Mouse (Mus musculus): ENCODE measurements around the gene Ccdc9b. TPM values are rescaled to one million over a fixed set of nuclear protein-coding genes. Genes with fewer than 3 reads are reported as not detected.

The Ccdc9b gene
- 1.2 and 1.4 TPM in 2 replicates for polyA plus RNA-seq (2015; fragmentation: Nextera tagmentation; extraction: Ambion mirVana)

- peak within 1 kb of the TSS; percentile 66 for H3K9ac ChIP-seq
- no peaks in the 10 kb centered on the region for H3K9me3 ChIP-seq
- WGBS = 3% methylated on average over 29 of the region's 29 CpGs
- peak within 1 kb of the TSS; percentile 51 for H3K4me2 ChIP-seq
- peaks cover 51% of the 10 kb centered on the region for H3K4me1 ChIP-seq (replicated peaks)
- H3K27ac ChIP-seq (replicated peaks) = peak within 1 kb of the TSS; percentile 98
- H3K4me3 ChIP-seq = peak within 1 kb of the TSS; percentile 19
- no peaks in the 10 kb centered on the region for H3K36me3 ChIP-seq
- peak; percentile 80 for ATAC-seq (ENCODE audit: low read depth)
- peaks cover 10% of the 10 kb centered on the region; the same call in 1 of the 2 replicates for H3K27me3 ChIP-seq
Measured at GRCm38 (mm10) chr2:118761906-118762783, at the start of gene Ccdc9b. Ccdc9b (minus strand) TSS chr2:118762661.

GRCm38 (mm10) chr2:118810861-118811260, 48.4 kb upstream of the Ccdc9b start:
- Histone ChIP-seq H3K4me2 (no peak overlapping the region), H3K4me3 (no peak overlapping the region), H3K9me3 (no peaks in the 10 kb centered on the region), H3K27ac (replicated peaks) (no peak overlapping the region), H3K36me3 (no peaks in the 10 kb centered on the region), H3K9ac (no peak overlapping the region), H3K4me1 (replicated peaks) (peaks cover 13% of the 10 kb centered on the region), H3K27me3 (no peaks in the 10 kb centered on the region)
- ATAC-seq (ENCODE audit: low read depth) = no peak
- WGBS = 32% methylated on average over 2 of the region's 2 CpGs

- H3K36me3 ChIP-seq = no peaks in the 10 kb centered on the region
- no peak overlapping the region for H3K4me2 ChIP-seq
- H3K4me1 ChIP-seq (replicated peaks) = no peaks in the 10 kb centered on the region
- no peaks in the 10 kb centered on the region for H3K9me3 ChIP-seq
- 65% methylated on average over 4 of the region's 4 CpGs for WGBS
- no peaks in the 10 kb centered on the region for H3K27me3 ChIP-seq
- H3K9ac ChIP-seq = no peak overlapping the region
- H3K4me3 ChIP-seq = no peak overlapping the region
- H3K27ac ChIP-seq (replicated peaks) = no peak overlapping the region
- no peak for ATAC-seq (ENCODE audit: low read depth)
Measured at GRCm38 (mm10) chr2:118806860-118807259, 44.4 kb upstream of the Ccdc9b start.

DNA sequence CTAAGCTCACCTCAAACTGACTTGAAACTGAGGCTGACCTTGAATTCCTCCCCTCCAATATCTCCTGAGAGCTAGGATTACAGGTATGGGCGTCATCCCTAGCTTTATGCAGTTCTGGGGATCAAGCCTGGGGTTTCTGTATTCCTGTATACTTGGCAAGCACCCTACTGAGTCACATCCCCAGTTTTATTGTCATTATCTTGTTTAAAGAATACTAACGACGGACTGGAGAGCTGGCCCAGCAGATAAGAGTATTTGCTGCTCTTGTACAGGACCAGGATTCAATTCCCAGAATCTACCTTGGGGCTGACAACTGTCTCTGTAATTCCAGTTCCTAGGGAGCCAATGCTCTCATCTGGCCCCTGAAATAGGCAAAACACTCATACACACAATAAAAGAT, 43.3 kb upstream of the Ccdc9b start:
- no peak for ATAC-seq (ENCODE audit: low read depth)
- WGBS = 33% methylated on average over 3 of the region's 3 CpGs
- H3K4me3 ChIP-seq = no peak overlapping the region

GRCm38 (mm10) chr2:118805137-118805536, 42.7 kb upstream of the Ccdc9b start:
- Histone ChIP-seq H3K9ac (no peak overlapping the region), H3K27ac (replicated peaks) (no peak overlapping the region), H3K36me3 (no peaks in the 10 kb centered on the region), H3K4me3 (no peak overlapping the region), H3K9me3 (no peaks in the 10 kb centered on the region), H3K4me1 (replicated peaks) (no peaks in the 10 kb centered on the region), H3K27me3 (no peaks in the 10 kb centered on the region), H3K4me2 (no peak overlapping the region)
- 79% methylated on average over 3 of the region's 3 CpGs for WGBS
- no peak for ATAC-seq (ENCODE audit: low read depth)

More for the DNA sequence above, 43.3 kb upstream of the Ccdc9b start:
- Histone ChIP-seq H3K27ac (replicated peaks) (no peak overlapping the region), H3K4me2 (no peak overlapping the region), H3K9me3 (no peaks in the 10 kb centered on the region), H3K4me1 (replicated peaks) (no peaks in the 10 kb centered on the region), H3K36me3 (no peaks in the 10 kb centered on the region), H3K9ac (no peak overlapping the region), H3K27me3 (no peaks in the 10 kb centered on the region)

- H3K4me1 ChIP-seq (replicated peaks) = no peaks in the 10 kb centered on the region
- no peaks in the 10 kb centered on the region for H3K36me3 ChIP-seq
- no peak overlapping the region for H3K4me3 ChIP-seq
- no peak overlapping the region for H3K27ac ChIP-seq (replicated peaks)
- H3K27me3 ChIP-seq = no peaks in the 10 kb centered on the region
- H3K9ac ChIP-seq = no peak overlapping the region
- no peak for ATAC-seq (ENCODE audit: low read depth)
- H3K9me3 ChIP-seq = no peaks in the 10 kb centered on the region
- WGBS = 78% methylated on average over 2 of the region's 2 CpGs
- H3K4me2 ChIP-seq = no peak overlapping the region
Measured at GRCm38 (mm10) chr2:118804474-118804873, 42.0 kb upstream of the Ccdc9b start.

DNA sequence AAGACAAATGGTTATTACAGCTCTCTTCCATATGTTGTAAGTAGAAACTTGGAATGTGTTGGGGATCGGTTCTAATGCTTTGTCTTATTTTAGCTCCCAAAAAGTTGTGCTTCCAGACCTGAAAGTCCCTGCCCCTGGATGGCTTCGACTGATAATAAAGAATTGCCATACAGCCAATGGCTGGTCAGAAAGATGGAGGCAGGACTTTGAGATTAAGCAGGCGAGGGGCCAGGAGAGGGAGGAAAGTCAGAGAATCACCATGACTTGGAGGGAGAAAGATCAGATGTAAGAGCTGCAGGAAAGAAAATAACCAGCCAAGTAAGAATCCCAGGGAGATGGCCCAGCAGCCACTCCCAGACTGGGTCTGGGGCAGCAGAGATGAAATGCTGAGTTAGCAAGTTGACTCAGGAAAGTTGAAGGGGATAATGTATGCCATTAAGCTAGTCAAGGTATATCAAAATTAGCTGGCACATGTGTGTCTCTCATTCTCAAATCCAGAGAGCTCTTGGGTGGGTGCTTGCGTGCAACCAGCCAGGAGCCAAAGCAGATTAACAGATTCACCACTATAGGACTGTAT, 40.2 kb upstream of the Ccdc9b start:
- H3K9ac ChIP-seq = no peak overlapping the region
- H3K4me2 ChIP-seq = no peak overlapping the region
- H3K36me3 ChIP-seq = no peaks in the 10 kb centered on the region
- ATAC-seq (ENCODE audit: low read depth) = no peak
- H3K27ac ChIP-seq (replicated peaks) = no peak overlapping the region
- no peak overlapping the region for H3K4me3 ChIP-seq
- no peaks in the 10 kb centered on the region for H3K4me1 ChIP-seq (replicated peaks)
- no peaks in the 10 kb centered on the region for H3K27me3 ChIP-seq
- 0 out of 2 replicates have a peak, but pooled peaks cover 5% of the 10 kb centered on the region for H3K9me3 ChIP-seq
- WGBS = 71% methylated on average over 4 of the region's 4 CpGs

DNA sequence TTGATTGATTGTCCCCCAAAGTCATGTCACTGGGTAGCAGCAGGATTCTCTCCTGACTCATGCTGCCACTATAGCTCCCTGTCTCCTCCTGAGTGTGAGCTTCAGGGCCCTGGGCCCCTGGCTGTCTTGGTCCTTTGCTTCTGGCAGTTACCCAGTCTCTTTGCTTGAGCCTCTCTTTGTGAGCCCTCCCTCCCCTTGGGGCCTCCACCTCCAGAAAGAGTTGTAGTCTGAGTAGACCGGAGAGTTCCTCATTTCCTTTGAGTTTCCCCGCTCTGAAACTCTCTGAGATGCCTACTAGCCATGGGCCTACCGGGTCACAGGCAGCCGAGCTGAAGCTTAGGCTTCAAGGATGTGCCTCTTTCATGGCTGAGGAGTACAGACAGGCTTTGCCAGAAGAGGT, 31.2 kb upstream of the Ccdc9b start:
- Histone ChIP-seq H3K9ac (no peak overlapping the region), H3K4me1 (replicated peaks) (peaks cover 12% of the 10 kb centered on the region), H3K36me3 (peaks cover 49% of the 10 kb centered on the region), H3K27me3 (peaks cover 18% of the 10 kb centered on the region; the same call in 1 of the 2 replicates), H3K27ac (replicated peaks) (no peak overlapping the region), H3K4me2 (no peak overlapping the region), H3K9me3 (0 out of 2 replicates have a peak, but pooled peaks cover 5% of the 10 kb centered on the region), H3K4me3 (no peak overlapping the region)
- 80% methylated on average over 4 of the region's 4 CpGs for WGBS
- ATAC-seq (ENCODE audit: low read depth) = no peak

- H3K4me2 ChIP-seq = no peak overlapping the region
- ATAC-seq (ENCODE audit: low read depth) = no peak
- H3K27ac ChIP-seq (replicated peaks) = no peak overlapping the region
- no peaks in the 10 kb centered on the region for H3K9me3 ChIP-seq
- peaks cover 62% of the 10 kb centered on the region for H3K36me3 ChIP-seq
- H3K4me3 ChIP-seq = no peak overlapping the region
- H3K9ac ChIP-seq = no peak overlapping the region
- H3K4me1 ChIP-seq (replicated peaks) = peaks cover 12% of the 10 kb centered on the region
- H3K27me3 ChIP-seq = peaks cover 31% of the 10 kb centered on the region
- WGBS = 85% methylated on average over 4 of the region's 4 CpGs
Measured at GRCm38 (mm10) chr2:118792259-118792613, 29.8 kb upstream of the Ccdc9b start.

DNA sequence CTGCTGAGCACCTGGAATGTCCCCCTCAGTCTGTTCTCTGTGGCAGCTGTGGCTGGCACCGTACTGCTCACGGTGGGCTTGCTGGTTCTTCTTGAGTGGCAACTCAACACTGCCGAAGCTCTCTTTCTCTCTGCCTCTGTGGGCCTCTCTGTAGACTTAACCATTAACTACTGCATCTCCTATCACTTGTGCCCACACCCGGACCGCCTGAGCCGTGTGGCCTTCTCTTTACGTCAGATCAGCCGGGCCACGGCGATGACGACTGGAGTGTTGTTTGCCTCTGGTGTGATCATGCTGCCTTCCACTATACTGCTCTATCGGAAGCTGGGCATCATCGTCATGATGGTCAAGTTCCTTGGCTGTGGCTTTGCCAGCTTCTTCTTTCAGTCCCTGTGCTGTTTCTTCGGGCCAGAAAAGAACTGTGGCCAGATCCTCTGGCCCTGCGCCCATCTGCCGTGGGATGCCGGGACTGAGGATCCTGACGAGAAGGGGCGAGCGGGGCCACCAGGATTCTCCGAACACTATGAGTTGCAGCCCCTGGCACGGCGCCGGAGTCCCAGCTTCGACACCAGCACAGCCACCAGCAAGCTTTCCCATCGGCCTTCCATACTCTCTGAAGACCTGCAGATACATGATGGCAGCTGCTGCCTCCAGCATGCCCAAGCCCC, 29.3 kb upstream of the Ccdc9b start:
- peaks cover 67% of the 10 kb centered on the region for H3K36me3 ChIP-seq
- WGBS = 96% methylated on average over 26 of the region's 26 CpGs
- H3K9ac ChIP-seq = no peak overlapping the region

DNA sequence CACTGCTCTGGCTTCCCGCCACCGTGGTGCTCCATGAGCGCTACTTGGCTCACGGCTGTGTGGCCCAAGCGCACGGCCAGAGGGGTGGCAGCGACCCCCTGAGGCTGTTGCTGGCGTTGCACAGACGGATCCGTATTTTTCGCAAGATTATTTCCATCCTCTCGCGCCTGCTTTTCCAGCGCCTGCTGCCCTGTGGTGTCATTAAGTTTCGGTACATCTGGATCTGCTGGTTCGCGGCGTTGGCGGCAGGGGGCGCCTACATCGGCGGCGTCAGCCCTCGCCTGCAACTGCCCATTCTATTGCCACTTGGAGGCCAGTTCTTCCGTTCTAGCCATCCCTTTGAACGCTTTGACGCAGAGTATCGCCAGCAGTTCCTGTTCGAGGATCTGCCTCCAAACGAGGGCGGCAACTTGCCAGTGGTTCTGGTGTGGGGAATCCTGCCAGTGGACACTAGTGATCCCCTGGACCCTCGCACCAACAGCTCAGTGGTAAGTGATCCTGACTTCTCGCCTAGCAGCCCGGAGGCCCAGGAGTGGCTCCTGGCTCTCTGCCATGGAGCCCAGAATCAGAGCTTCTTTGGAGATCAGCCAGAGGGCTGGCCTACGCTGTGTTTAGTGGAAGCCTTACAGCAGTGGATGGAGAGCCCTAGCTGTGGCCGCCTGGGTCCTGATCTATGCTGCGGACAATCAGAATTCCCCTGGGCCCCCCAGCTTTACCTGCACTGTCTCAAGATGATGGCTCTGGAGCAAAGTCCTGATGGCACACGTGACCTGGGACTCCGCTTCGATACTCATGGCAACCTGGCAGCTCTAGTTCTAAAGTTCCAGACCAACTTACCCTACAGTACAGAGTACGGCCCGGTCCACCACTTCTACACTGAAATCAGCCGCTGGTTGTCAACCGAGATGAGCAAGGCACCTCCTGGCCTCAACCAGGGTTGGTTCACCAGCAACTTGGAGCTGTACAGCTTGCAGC, 28.4 kb upstream of the Ccdc9b start:
- peaks cover 76% of the 10 kb centered on the region for H3K36me3 ChIP-seq
- H3K4me3 ChIP-seq = no peak overlapping the region
- H3K27ac ChIP-seq (replicated peaks) = no peak overlapping the region
- H3K9me3 ChIP-seq = no peaks in the 10 kb centered on the region
- peaks cover 12% of the 10 kb centered on the region for H3K4me1 ChIP-seq (replicated peaks)
- H3K4me2 ChIP-seq = peak overlapping the region; percentile 42
- H3K27me3 ChIP-seq = peaks cover 37% of the 10 kb centered on the region
- 26% methylated on average over 44 of the region's 44 CpGs for WGBS
- peak; percentile 78 for ATAC-seq (ENCODE audit: low read depth)
- no peak overlapping the region for H3K9ac ChIP-seq

More for the DNA sequence above, 29.3 kb upstream of the Ccdc9b start:
- Histone ChIP-seq H3K9me3 (no peaks in the 10 kb centered on the region), H3K4me2 (no peak overlapping the region), H3K4me1 (replicated peaks) (peaks cover 12% of the 10 kb centered on the region), H3K27me3 (peaks cover 32% of the 10 kb centered on the region), H3K27ac (replicated peaks) (no peak overlapping the region), H3K4me3 (no peak overlapping the region)
- no peak for ATAC-seq (ENCODE audit: low read depth)

All from neural tube, embryonic 13.5 days (tissue).